Mouse (Mus musculus): ENCODE measurements around the gene Wt1. TPM values are rescaled to one million over a fixed set of nuclear protein-coding genes. Genes with fewer than 3 reads are reported as not detected.

Gene Wt1
- polyA plus RNA-seq (2021; fragmentation: Nextera tagmentation), result 0.34 TPM in 1 of 2 replicates, not detected in the other
- long read RNA-seq, experiment 1, result 0 reads
- long read RNA-seq, experiment 2, result 0 reads

GRCm38 (mm10) chr2:105126279-105126678, at the start of gene Wt1:
TSS of gene Wt1 (plus strand) at chr2:105126529.

GRCm38 (mm10) chr2:105091718-105092117, 34.6 kb upstream of the Wt1 start, which contains the start of gene Gm11060:
TSS of gene Gm11060 (plus strand) at chr2:105092018.

Other genes starting within 250 kb of the Wt1 start
- gene Eif3m, start 109.4 kb upstream of the Wt1 start, polyA plus RNA-seq (2021; fragmentation: Nextera tagmentation), result 141 and 174 TPM in 2 replicates
- not detected in 2 replicates for gene Gm11060, start 34.5 kb upstream of the Wt1 start, polyA plus RNA-seq (2021; fragmentation: Nextera tagmentation)
- not detected in 2 replicates for gene Them7, start 97.8 kb downstream of the Wt1 start, polyA plus RNA-seq (2021; fragmentation: Nextera tagmentation)

Data from left cerebral cortex, adult 6 months (tissue).